Mouse (Mus musculus): ENCODE results near the gene Fbxo9. TPM values are rescaled to one million over a fixed set of nuclear protein-coding genes. Genes with fewer than 3 reads are reported as not detected.

The Fbxo9 gene
- total RNA-seq, 2 experiments from 2014 or later = 47.3 to 56.5 TPM

GRCm38 (mm10) chr9:78070496-78070895 lies 38.4 kb downstream of the Fbxo9 start:
- no peak for DNase-seq

GRCm38 (mm10) chr9:78064121-78064520 lies 44.7 kb downstream of the Fbxo9 start:
- DNase-seq = no peak

GRCm38 (mm10) chr9:78062392-78062791 lies 46.5 kb downstream of the Fbxo9 start:
- no peak for DNase-seq

GRCm38 (mm10) chr9:78059525-78060120 lies 49.2 kb downstream of the Fbxo9 start:
- DNase-seq = no peak

DNA sequence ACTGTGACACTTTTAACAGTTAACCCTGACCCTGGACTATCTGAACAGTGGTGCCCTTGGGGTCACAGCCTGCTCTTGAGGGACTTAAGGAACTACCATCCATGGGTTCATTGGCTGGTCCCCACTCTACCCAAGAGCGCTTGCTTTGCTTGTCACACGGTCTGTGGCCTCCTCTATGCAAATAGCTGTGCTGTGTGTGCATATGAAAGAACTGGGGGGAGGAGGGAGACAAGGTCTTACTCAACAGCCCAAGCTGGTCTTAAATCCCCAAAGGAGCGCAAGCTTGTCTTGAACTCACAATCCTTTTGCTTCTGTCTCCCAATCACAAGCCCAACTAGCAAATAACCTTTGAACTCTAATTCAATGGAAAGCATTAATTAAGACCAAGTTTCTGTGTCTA lies 54.6 kb downstream of the Fbxo9 start:
- DNase-seq = no peak

GRCm38 (mm10) chr9:78053821-78054220 lies 55.0 kb downstream of the Fbxo9 start:
- no peak for DNase-seq

GRCm38 (mm10) chr9:78051677-78052076 lies 57.2 kb downstream of the Fbxo9 start, which contains the start of gene Gcm1:
TSS of gene Gcm1 (plus strand) at chr9:78051924.
- DNase-seq = no peak

DNA sequence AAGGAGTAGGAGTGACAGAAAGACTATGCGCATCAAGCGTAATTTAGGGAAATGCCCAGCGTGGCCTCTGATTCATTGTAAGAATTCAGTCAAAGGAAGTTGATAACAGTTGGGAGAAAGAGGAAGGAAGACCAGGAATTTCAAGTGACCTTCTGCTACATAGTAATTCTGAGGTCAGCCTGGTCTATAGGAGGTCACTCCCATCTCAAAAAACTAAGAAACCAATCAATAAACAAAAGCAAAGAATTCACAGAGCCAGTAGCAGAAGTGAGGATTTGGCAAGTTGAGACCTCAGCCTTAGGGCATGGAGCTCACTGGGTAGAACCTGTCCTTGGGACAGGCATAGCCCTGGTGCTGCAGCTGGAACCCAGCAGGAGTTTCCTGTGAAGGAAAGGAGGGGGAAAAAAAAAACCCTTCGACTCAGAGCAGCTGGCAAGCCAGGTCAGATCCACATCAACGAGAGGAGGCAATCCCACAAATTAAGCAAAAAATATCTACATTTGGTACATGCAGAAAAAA lies 58.4 kb downstream of the Fbxo9 start:
- no peak for DNase-seq

GRCm38 (mm10) chr9:78046755-78047154 lies 62.1 kb downstream of the Fbxo9 start:
- DNase-seq = no peak

DNA sequence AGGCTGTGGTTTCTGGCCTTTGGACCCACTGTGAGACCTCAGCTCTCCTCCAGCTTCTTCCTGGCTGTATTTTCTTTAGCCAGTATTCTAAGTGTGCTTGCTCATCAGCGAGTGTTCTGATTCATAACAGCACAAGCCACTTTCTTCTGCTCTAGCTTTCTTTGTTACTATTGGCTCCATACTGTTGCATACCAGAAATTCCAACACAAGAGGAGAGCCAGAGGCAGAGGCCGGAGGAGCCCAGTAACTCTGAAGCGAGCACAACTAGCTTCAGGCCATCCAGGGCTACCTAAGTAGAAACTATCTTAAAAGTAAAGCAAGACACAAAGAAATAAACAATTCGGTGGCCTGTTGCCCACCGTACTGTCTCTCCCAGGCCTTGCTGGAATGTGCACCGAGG lies 63.7 kb downstream of the Fbxo9 start:
- DNase-seq = no peak

DNA sequence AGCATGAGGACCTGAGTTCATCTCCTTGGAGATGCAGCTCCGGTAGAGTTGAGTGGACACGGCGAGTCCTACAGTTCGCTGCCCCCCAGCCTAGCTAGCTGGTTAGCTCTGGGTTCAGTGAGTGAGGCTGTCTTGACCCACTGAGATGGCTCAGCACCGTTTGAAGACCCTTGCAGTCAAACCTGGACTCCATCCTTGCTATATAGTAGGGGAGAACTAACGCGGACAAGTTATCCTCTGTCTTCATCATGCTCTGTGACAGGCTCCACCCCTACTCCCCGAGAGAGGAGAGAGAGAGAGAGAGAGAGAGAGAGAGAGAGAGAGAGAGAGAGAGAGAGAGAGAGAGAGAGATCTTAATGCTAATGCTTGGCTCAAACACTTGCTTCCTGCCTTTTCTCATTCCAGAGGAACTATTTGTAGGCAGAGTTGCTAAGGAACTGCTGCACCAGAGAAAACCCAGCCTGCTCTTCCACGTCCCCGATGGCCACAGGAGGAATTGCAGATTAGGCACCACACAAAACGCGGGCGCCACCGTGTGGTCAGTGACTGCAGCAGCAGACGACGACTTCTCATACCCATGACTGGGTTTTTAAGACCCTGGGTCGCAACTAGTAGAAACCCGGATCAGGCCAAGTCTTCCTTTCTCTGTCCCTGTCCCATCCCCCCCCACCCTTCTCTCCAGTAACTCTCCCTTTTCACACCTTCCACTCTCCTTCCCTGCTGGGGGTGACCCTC lies 69.9 kb downstream of the Fbxo9 start:
- DNase-seq = peak; percentile 57

DNA sequence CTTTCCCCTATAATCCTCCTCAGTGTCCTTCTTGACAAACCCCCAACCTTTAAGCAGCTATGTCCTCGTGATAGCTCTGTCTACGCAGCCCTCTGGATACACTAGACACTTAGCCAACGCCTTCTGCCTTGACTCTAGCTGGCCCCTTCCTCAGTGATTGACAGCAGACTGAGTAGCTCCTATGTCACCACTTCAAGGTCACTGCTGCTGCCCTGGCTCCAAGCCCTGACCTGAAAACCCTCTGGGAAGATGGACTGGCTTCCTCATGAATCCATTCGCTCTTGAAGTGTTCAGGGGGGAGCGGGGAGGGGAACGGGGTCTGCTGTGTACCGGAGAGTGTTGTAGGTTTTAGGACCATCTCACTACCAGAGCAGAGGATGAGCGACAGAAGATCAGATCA lies 73.0 kb downstream of the Fbxo9 start:
- no peak for DNase-seq

DNA sequence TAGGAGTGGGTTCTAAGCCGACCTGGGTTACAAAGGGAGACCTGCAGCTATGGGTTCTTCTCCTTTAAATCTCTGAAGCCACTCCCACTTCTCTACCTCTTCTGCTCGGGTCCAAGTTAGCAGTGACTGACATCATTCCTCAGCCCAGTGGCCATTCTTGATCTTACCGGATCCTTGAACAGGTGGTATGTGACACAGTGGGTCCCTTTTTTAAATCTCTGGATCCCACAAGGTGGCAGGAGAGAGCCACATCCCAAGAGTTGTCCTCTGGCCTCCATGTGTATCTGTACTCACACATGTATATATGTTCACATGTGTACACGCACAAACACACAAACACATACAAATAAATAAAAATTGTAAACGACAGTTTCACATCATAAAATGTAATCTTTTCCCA lies 73.6 kb downstream of the Fbxo9 start:
- no peak for DNase-seq

DNA sequence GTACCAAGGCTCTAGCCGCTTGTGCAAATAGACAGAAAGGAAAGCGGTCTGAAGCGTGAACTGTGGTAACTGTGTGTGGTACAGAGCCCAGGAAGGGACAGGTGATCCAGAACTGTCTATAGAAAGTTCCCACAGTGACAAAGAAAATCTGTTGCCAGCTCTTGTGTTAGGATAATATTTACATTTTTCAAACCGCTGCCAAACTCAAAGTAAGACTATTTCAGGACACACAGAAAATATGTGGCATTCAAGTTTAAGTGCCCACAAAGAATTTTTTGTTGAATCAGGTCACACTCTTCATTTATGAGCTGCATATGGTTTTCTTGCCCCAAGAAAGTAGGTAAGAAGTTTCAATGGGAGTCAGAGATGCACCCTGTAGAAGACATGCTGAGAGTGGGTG lies 75.9 kb downstream of the Fbxo9 start:
- DNase-seq = no peak

Other genes starting within 250 kb of the Fbxo9 start
- gene Elovl5, start 191.7 kb downstream of the Fbxo9 start, total RNA-seq (2021) = 10 to 100 TPM in 1 of 2 experiments, 1 to 10 TPM in 1; 9.3 to 11.8 TPM
- gene Gcm1, start 57.1 kb downstream of the Fbxo9 start, total RNA-seq (2021) = not detected
- gene Ick, start 127 bp upstream of the Fbxo9 start, total RNA-seq (2021) = 1 to 10 TPM; 6.3 to 7.2 TPM
- 10 to 100 TPM; 12.1 to 13.1 TPM for gene Gsta4, start 73.7 kb upstream of the Fbxo9 start, total RNA-seq (2021)
- not detected for gene Gsta1, start 121.6 kb upstream of the Fbxo9 start, total RNA-seq (2021)
- not detected for gene Gm3776, start 148.1 kb upstream of the Fbxo9 start, total RNA-seq (2021)
- gene Gm10639, start 180.9 kb upstream of the Fbxo9 start, total RNA-seq (2021) = not detected
- gene Omt2a, start 205.7 kb upstream of the Fbxo9 start, total RNA-seq (2021) = not detected
- not detected for gene Omt2b, start 218.5 kb upstream of the Fbxo9 start, total RNA-seq (2021)
- not detected for gene Gsta2, start 246.7 kb upstream of the Fbxo9 start, total RNA-seq (2021)